Mouse (Mus musculus): Measurements from ENCODE around the gene Slc38a8.

DNA sequence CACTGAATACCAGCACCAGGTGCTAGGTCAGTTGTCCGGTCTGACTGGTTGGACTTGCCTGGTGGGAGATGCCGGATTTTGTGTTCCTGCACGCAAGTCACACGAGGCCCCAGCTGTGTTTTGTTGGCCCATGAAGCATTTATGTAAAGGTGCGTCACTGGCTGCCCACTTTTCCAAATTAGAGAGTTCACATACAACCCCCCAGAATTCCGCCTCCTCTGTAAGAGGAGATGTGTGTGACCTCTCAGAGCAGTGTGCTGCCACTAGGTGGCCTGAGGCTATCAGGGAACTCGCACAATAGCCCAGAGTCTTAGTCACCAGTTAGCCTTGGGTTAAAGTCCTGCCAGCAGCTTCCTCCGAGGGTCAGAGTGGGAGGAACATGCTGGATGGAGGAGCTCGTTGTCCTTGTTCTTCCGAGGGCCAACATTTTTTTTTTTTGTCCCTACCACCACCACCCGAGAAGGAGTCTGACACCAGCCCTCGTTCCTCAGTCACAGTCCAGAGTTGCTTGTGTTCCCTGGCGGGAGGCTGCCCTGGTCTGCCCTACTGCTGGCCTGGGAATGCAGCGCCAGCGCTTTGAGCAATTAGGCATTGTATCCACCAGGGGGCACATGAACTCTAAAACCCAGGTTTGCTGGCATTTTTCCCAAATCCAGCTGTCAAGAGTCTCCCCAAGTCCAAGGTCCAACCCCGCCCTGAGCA lies 61.1 kb downstream of the Slc38a8 start:
- no peak for TF ChIP-seq POLR2A (IDR thresholded peaks at IDR 0.05; ENCODE audit: low read depth, low read length)
- TF ChIP-seq CTCF (IDR thresholded peaks at IDR 0.05; ENCODE audit: extremely low read depth, insufficient read depth, insufficient read length, insufficient replicate concordance), result peak; percentile 39; the same call in 1 of the 2 replicates
